Mouse (Mus musculus): ENCODE measurements at regions not wholly inside any gene's neighbourhood (a gene's known extent, or its start where the extent isn't known, plus 50 kb on each side); places are given as distances from the start of the nearest gene placed in this dataset.

DNA sequence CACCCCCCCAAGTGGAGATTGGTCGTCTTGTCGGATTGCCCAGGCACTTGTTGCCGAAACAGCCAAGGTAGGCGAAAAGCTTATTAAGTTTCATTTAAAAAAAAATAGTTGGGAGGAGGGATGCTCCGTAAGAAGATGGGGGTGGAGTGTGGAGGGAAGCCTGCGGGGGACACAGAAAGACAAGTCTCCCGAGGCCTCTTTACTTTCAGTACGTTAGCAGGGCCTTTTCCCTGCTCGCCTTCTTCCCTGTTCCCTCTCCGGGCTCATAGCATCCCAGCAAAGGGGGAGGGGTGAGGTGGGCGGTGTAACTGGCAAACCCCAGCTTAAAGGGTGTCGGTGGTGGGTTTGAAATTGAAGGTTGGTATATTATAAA lies 131.5 kb upstream of the Ubr2 start:
- H3K27ac ChIP-seq (ENCODE audit: insufficient read depth, low read depth, low read length): peak overlapping the region; percentile 27; the same call in 1 of the 2 replicates
- 1% methylated on average over 12 of the region's 12 CpGs for WGBS
- peak overlapping the region; percentile 62 for H3K4me3 ChIP-seq (ENCODE audit: insufficient read depth, low read depth, low read length)
- DNase-seq: no peak
- no peaks in the 10 kb centered on the region; the same call in 1 of the 2 replicates for H3K27me3 ChIP-seq (replicated peaks; ENCODE audit: control insufficient read depth, insufficient read depth, low read length)
- TF ChIP-seq POLR2A (IDR thresholded peaks at IDR 0.05; ENCODE audit: low read depth, low read length) (no peak), CTCF (conservative IDR thresholded peaks at IDR 0.05; ENCODE audit: insufficient read depth, insufficient read length, low read depth, low read length) (no peak)
- H3K4me1 ChIP-seq (ENCODE audit: control insufficient read depth, insufficient read depth, low read length): 0 out of 2 replicates have a peak, but pooled peaks cover 3% of the 10 kb centered on the region
- H3K36me3 ChIP-seq (ENCODE audit: control insufficient read depth, insufficient read depth, low read length): no peaks in the 10 kb centered on the region

DNA sequence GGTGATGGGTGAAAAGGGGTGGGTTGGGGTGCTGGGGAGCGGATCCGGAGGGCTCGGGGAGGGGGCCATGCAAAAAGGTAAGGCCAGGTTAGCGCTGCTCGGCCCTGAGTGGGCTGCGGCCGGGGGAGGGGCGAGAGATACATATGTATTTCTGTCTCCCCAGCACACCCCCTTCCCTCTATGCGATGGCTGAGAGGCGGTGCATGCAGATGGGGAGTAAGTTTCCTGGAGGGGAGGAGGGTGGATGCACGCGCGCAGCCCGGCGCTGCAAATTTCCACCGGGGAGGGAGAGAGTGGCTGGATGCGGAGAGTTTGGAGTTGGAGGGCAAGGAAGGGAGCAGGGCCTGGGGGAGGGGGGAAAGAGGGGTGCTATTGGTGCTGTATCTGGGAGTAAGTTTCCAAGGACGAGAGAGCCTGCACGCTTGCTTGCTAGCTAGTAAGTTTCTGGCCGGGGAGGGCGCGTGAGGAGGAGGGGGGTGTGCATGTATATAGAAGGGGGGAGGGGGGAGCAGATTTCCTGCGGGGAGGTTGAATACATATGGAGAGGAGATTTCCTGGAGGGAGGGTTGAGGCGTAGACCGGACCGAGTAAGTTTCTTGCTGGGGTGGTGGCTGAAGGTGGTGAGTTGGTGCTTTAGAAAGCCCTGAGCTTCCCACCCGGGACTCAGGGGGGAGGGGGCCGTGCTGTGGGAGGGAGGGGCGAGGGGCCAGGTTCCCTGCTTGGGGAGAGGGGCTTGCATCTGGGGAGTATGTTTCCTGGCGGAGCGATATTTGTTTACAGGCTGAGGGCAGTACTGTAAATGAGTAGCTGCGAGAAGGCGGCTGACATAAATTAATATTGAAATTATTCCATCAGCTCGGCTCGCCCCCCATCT lies 130.8 kb upstream of the Ubr2 start:
- no peaks in the 10 kb centered on the region for H3K36me3 ChIP-seq (ENCODE audit: control insufficient read depth, insufficient read depth, low read length)
- no peak for TF ChIP-seq CTCF (conservative IDR thresholded peaks at IDR 0.05; ENCODE audit: insufficient read depth, insufficient read length, low read depth, low read length)
- TF ChIP-seq POLR2A (IDR thresholded peaks at IDR 0.05; ENCODE audit: low read depth, low read length): peak; percentile 18
- WGBS: 1% methylated on average over 35 of the region's 35 CpGs
- peak overlapping the region; percentile 61; the same call in 1 of the 2 replicates for H3K27ac ChIP-seq (ENCODE audit: insufficient read depth, low read depth, low read length)
- DNase-seq: peak; percentile 66
- H3K4me3 ChIP-seq (ENCODE audit: insufficient read depth, low read depth, low read length): peak overlapping the region; percentile 62
- 0 out of 2 replicates have a peak, but pooled peaks cover 3% of the 10 kb centered on the region for H3K4me1 ChIP-seq (ENCODE audit: control insufficient read depth, insufficient read depth, low read length)
- H3K27me3 ChIP-seq (replicated peaks; ENCODE audit: control insufficient read depth, insufficient read depth, low read length): no peaks in the 10 kb centered on the region; the same call in 1 of the 2 replicates

DNA sequence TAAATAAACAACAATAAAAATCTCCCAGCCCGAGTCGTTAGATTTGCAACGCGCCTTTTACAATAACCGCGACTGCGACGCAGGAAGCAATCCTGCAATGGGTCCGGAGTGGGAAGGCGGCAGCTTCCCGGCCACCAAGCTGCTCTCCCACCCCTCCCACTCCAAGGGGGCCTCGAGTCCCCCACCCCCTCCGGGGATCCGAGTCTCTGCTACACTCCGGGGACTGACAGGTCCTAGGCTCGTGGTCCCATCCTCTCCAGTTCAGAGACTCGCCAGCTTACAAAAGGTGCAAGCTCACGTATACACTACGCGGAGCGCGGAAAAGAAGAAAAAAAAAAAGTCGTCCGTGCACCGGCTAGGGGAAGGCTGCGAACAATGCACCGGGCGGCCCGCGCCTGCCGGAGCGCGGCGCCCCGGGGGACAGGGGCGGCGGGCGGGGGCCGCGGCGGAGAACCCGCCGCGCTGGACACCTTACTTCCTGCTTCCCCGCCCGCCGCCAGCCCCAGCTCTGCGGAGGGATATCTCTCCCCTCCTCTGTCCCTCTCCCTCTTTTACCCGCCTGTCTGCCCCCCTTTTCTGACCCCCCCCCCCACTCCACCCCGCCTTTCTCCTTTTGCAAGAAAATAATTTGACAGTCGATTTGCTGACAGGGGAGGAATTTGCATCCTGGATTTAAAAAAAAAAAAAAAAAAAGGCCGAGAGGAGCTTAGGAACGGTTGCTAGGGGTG lies 130.0 kb upstream of the Ubr2 start:
- Histone ChIP-seq H3K27me3 (replicated peaks; ENCODE audit: control insufficient read depth, insufficient read depth, low read length) (no peaks in the 10 kb centered on the region; the same call in 1 of the 2 replicates), H3K36me3 (ENCODE audit: control insufficient read depth, insufficient read depth, low read length) (no peaks in the 10 kb centered on the region), H3K4me1 (ENCODE audit: control insufficient read depth, insufficient read depth, low read length) (0 out of 2 replicates have a peak, but pooled peaks cover 3% of the 10 kb centered on the region), H3K27ac (ENCODE audit: insufficient read depth, low read depth, low read length) (peak overlapping the region; percentile 75), H3K4me3 (ENCODE audit: insufficient read depth, low read depth, low read length) (peak overlapping the region; percentile 62)
- WGBS: under 1% methylated on average over 48 of the region's 53 CpGs
- DNase-seq: peak; percentile 64
- no peak for TF ChIP-seq CTCF (conservative IDR thresholded peaks at IDR 0.05; ENCODE audit: insufficient read depth, insufficient read length, low read depth, low read length)
- no peak for TF ChIP-seq POLR2A (IDR thresholded peaks at IDR 0.05; ENCODE audit: low read depth, low read length)

DNA sequence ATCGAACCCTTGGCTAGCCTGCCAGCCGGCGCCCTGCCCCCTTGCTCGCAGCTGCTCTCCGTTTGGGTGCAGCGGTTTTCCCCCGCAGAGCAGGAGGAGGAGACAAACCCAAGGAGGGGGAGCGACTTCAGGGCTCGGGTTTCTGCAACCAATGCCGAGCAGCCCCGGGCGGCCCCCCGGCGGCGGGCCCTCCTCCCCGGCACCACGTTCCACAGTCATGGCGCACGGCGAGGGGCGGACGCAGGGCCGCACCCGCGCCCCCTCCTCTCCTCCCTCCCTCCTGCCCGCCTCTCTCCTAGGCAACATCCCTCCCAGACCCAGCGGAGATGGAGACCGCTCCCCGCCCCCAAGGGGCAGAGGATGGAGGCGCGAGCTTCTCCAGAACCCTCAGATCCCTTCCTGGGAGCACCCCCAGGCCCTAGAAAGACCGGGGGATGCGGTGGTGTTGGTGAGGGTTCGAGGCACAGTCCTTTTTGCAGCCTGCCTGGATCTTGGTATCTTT lies 129.4 kb upstream of the Ubr2 start:
- no peaks in the 10 kb centered on the region for H3K36me3 ChIP-seq (ENCODE audit: control insufficient read depth, insufficient read depth, low read length)
- DNase-seq: peak; percentile 92
- WGBS: 2% methylated on average over 32 of the region's 34 CpGs
- peak overlapping the region; percentile 62 for H3K4me3 ChIP-seq (ENCODE audit: insufficient read depth, low read depth, low read length)
- no peak for TF ChIP-seq POLR2A (IDR thresholded peaks at IDR 0.05; ENCODE audit: low read depth, low read length)
- peak overlapping the region; percentile 75 for H3K27ac ChIP-seq (ENCODE audit: insufficient read depth, low read depth, low read length)
- 0 out of 2 replicates have a peak, but pooled peaks cover 3% of the 10 kb centered on the region for H3K4me1 ChIP-seq (ENCODE audit: control insufficient read depth, insufficient read depth, low read length)
- no peaks in the 10 kb centered on the region; the same call in 1 of the 2 replicates for H3K27me3 ChIP-seq (replicated peaks; ENCODE audit: control insufficient read depth, insufficient read depth, low read length)

DNA sequence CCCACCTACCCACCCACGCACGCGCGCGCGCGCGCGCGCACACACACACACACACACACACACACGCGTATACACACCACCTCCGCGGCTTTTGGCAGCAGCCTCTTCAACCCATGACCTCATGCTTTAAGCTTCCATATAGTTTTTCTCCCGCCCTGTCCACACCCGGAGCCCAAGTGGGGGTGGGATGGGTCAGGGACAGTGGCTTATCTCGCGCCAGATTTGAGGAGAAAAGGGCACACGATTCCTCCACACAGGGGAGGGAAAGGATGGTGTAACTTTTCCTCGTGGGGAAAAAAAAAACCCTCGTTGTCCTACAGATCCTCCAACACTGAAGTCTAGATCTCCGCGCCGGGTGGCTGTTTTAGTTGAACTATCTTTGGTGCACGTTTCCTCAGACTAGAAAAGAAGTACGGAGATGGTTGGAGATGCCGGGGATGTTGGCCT lies 128.8 kb upstream of the Ubr2 start:
- H3K4me1 ChIP-seq (ENCODE audit: control insufficient read depth, insufficient read depth, low read length): 0 out of 2 replicates have a peak, but pooled peaks cover 3% of the 10 kb centered on the region
- H3K27ac ChIP-seq (ENCODE audit: insufficient read depth, low read depth, low read length): no peak overlapping the region
- H3K27me3 ChIP-seq (replicated peaks; ENCODE audit: control insufficient read depth, insufficient read depth, low read length): no peaks in the 10 kb centered on the region; the same call in 1 of the 2 replicates
- H3K4me3 ChIP-seq (ENCODE audit: insufficient read depth, low read depth, low read length): peak overlapping the region; percentile 62
- DNase-seq: no peak
- TF ChIP-seq POLR2A (IDR thresholded peaks at IDR 0.05; ENCODE audit: low read depth, low read length) (no peak), CTCF (conservative IDR thresholded peaks at IDR 0.05; ENCODE audit: insufficient read depth, insufficient read length, low read depth, low read length) (no peak)
- WGBS: 16% methylated on average over 27 of the region's 27 CpGs
- H3K36me3 ChIP-seq (ENCODE audit: control insufficient read depth, insufficient read depth, low read length): no peaks in the 10 kb centered on the region

DNA sequence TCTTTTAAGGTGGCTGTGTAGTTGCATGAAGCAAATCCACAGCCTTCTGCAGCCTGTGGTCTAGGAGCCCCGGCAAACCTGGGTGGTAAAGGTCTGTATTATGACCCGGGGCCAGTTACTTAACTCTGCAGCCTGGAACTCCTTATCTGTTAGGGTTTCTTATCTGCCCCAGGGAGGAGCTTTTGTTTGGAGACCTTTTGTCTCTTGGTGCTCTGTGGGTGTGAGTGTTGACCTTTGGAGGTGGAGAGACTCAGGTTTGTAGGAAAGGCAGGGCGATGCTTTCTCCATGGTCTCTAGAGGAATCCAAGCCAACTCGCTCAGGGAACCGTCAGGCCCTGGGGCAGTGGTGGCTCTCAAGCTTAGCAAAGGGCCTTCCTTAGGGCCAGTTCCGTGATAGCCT lies 127.8 kb upstream of the Ubr2 start:
- Histone ChIP-seq H3K27ac (ENCODE audit: insufficient read depth, low read depth, low read length) (no peak overlapping the region), H3K4me1 (ENCODE audit: control insufficient read depth, insufficient read depth, low read length) (0 out of 2 replicates have a peak, but pooled peaks cover 3% of the 10 kb centered on the region), H3K36me3 (ENCODE audit: control insufficient read depth, insufficient read depth, low read length) (no peaks in the 10 kb centered on the region), H3K4me3 (ENCODE audit: insufficient read depth, low read depth, low read length) (no peak overlapping the region), H3K27me3 (replicated peaks; ENCODE audit: control insufficient read depth, insufficient read depth, low read length) (no peaks in the 10 kb centered on the region; the same call in 1 of the 2 replicates)
- WGBS: 78% methylated on average over 6 of the region's 6 CpGs
- TF ChIP-seq CTCF (conservative IDR thresholded peaks at IDR 0.05; ENCODE audit: insufficient read depth, insufficient read length, low read depth, low read length) (no peak), POLR2A (IDR thresholded peaks at IDR 0.05; ENCODE audit: low read depth, low read length) (no peak)
- no peak for DNase-seq

Data from kidney, adult 2 months (tissue).